Mouse (Mus musculus) kidney, postnatal 14 days (tissue): ENCODE data around the gene Ppp1r12a.

Source experiments
- DNase-seq: peaks from one replicate; pipeline ENCODE4 v3.0.0; 2022; ENCODE audit warnings: mixed read lengths

Gene Ppp1r12a

DNA sequence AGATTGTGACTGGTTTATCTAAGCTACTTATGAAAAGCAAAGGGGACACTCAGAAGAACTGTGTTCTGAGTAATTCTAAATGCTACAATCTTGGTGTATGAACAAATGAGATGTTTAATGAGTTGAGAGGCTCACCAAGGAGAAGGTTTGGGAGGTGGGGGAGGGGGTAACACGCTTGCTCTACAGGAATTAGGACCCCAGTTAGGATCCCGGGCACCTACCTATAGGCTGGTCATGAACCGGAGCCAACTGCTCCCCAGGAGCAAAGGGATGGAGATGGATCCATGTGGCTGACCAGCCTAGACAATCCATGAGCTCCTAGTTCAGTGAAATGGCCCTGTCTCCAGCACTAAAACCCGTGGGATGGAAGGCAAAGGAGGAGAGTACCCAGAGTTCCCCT is 130.7 kb downstream of the Ppp1r12a start:
- DNase-seq = no peak

DNA sequence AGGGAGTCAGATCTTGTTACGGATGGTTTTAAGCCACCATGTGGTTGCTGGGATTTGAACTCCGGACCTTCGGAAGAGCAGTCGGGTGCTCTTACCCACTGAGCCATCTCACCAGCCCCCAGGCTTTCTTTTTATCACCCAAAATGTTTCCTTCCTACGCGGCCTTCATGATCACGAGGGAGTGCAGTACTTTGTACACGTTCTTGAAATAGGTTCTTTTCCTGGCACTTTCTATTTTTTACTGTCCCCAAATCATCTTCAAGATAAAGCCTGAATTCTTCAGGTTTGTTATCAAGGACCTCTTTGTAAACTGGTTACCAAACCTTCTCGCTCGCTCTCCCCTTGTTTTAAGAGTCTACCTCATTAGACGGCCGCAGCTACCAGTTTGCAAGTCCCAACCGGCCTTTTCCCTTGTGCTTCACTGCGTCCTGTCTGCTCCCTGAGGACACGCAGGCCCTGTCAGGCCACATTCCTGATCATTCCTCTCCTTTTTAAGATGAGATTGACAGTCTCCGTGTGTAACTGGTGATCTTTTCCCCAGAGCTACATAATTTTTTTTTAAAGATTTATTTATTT is 131.7 kb downstream of the Ppp1r12a start:
- DNase-seq = no peak

DNA sequence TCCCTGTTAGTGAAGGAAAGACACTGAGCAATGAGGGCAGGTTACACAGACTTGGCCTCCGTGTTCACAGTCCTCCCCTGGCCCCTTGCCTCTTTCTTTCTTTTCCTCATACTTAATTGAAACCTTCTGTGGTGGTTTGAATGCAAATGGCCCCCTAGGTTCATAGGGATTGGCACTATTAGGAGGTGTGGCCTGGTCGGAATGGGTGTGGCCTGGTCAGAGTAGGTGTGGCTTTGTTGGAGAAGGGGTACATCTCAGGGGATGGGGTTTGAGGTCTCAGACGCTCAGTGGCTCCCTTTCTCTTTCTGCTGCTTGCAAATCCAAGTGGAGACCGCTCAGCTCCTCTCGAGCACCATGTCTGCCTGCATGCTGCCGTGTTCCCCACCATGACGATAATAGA is 132.8 kb downstream of the Ppp1r12a start:
- no peak for DNase-seq

DNA sequence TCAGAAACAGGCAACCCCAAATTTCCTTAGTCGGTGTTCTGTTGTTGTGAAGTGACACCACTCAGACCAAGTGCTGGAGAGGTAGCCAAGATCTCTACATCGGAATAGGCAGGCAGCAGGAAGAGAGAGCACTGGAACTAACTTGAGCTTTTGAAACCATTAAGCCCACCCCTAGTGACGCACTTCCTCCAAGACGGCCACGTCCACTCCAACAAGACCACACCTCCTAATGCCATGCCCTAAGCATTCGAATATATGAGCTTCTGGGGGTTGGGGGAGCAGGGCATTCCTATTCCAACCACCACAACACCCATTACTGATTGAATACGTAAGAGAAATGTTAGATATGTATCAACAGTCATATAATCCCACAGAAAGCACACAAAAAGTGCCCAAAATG is 134.5 kb downstream of the Ppp1r12a start:
- no peak for DNase-seq

DNA sequence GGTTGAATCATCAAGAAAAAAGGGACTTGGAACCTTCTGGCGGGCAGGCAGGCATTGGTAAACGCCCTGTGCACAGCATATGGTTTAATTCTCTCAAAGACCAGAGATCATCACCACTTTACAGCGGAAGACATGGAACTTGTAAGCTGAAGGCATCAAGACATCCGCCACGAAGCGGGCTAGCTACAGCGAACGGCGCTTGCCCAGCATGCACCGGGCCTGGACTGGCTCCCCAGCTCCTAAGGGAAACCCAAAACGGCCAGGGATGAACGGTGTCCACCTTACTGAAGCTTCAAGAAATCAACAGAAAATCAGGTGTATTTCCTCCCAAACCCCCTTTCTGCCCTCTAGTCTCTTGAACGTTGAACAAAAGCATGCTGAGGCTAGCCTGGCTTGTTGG is 136.3 kb downstream of the Ppp1r12a start:
- DNase-seq = no peak

DNA sequence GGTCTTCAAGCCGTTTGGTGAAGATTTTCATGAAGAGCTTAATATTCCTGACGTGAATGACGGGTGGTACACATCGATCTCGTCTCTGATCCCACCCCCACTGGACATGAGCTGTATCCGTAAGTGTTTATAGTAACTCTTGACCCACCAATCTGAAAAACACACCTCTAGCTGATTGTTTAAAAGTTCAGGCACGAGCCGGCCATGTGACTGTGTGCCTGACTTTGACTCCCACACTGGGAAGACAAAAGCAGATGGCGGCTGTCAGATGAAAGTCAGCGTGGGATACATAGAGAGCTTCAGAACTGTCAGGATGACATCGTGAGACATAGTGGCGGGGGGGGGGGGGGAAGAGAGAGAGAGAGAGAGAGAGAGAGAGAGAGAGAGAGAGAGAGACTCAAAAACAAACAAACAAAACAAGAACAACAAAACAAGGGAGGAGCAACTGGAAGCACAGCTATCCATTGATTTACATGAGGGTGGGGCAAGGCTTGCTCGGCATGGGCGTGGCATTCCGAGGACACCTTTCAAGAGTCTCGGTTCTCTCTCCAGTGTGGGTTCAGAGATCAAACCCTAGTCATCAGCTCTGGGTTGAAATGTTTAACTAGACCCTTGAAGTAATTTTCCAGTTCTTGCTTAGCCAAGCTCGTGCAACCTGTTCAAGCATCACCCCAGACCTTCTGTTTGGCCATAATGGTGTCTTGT is 137.0 kb downstream of the Ppp1r12a start:
- no peak for DNase-seq

DNA sequence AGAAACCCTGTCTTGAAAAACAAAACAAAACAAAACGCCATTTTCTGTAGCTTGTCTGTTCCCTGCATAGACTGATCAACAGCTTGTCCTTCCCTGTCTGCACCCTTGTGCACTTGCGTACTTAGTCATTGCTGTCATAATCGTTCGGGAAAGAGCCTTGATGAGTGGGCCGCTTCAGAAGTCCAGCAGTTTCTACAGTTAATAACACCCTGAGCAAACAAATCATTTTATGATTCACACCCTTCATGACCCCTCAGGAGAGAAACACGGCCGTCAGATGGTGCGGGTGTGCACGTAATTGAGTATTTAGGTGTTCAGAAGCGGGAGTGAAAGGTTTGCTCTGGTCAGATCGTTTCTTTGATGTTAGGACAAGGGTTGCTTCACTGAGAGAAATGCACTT is 137.8 kb downstream of the Ppp1r12a start:
- DNase-seq = no peak

DNA sequence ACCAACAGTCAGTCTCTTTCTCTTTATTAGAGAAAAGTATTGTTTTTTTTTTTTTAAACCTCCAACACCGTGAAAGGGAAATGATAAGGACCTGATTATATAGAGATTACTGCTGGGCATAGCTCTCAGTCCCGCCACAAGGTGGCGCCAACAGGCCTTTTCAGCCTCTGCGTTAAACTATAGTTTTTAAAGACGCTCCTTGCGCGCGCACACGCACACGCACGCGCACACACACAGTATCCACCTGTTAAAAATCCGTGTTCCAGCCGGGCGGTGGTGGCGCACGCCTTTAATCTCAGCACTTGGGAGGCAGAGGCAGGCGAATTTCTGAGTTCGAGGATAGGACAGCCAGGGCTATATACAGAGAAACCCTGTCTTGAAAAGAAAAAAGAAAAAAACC is 138.8 kb downstream of the Ppp1r12a start:
- peak; percentile 89 for DNase-seq

DNA sequence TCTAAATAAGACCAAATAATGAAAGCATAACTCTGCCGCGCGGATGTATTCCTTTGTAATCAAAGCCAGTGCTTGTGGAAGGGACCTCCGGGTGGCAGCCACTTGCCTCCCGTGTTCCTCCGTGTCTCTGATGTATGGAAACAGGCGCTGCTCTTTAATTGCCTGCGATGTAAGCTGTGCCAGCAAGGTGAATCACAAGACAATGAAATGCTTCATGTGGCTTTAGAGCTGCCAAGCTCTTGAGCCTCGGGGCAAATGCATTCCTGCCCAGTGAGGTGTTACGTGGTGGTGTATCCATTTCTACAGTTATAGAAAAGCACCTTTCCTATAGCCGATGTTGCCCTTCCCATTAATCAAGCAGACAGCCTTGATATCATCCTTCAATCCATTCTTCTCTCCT is 145.8 kb downstream of the Ppp1r12a start:
- DNase-seq = peak; percentile 35

DNA sequence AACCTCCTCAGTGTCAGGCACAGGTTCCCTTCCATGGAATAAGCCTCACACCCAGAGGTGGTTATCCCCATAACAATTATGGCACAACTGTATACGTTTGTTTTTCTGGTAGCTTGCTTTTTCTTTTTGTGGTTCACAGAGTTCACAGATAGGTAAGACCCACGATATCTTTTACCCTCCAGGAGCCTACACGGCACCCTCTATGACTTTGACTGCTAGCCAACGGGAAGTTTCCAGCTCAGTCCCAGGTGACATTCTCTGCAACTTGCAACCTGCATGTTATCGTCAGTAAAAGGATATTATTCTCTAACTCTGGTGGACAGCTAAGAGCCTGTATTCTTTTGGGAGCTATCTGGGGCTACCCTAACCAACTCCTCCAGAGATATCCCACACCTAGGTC is 148.2 kb downstream of the Ppp1r12a start:
- no peak for DNase-seq

DNA sequence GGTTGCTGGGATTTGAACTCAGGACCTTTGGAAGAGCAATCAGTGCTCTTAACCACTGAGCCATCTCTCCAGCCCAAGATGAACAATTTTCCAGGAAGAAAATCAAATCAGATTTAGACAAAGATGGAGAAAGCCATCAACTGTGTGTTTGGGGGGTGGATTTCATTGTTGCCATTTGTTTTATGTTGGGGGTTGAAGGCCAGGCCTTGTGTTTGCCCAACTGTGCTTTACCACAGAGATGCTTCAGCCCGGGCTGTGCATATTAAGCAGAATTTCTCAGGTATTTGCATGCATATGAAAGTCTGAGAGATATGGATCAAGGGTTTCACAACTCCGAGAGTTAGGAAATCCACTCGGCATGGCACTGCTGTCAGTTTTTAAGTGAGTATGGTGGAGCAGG is 149.4 kb downstream of the Ppp1r12a start:
- DNase-seq = no peak

DNA sequence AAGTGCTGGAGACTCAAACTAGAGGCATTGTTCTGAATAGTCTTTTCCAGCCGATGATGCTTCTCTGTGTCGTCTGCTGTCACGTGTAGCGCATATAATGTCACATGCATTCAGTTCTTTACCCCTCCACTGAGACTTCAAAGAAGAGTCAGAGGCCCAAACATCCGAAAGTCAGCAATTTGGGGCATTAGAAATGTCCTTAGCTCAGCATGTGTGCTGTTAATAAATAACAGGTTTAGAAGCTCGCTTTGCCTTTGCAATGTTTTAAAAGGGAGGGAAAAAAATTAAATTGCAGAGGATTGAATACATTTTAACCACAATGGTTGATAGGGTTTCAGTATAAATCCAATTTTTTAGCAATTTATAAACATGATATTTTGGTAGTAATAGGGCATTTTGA is 151.9 kb downstream of the Ppp1r12a start:
- DNase-seq = peak; percentile 34

DNA sequence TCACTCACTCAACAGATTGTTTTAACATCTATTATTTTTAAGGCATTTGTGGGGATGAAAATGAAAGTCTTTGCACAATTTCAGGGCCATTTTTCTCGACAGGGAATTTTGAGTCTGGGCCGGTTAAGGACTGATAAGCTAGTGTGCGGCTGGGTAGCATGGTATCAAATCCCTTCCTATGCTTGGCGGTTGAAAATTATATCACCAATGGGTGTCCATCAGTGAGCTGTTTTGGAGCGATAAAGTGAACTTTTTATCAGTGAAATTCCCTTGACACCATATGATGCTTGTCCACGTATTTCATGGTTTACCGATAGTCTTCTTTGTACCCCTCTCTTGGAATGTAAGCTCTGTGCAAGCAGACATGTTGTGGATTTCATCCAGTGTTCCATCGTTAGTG is 152.4 kb downstream of the Ppp1r12a start:
- DNase-seq = no peak

DNA sequence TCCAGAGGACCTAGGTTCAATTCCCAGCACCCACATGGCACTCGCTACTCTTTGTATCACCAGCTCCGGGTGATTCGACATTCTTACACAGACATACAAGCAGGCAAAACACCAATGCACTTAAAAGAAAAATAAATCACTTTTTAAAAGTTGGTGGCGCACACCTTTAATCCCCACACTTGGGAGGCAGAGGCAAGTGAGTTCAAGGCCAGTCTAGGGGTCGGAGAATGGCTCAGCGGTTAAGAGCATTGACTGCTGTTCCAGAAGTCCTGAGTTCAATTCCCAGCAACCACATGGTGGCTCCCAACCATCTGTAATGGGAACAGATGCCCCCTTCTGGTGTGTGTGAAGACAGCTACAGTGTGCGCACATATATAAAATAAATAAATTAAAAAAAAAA is 153.2 kb downstream of the Ppp1r12a start:
- DNase-seq = no peak

DNA sequence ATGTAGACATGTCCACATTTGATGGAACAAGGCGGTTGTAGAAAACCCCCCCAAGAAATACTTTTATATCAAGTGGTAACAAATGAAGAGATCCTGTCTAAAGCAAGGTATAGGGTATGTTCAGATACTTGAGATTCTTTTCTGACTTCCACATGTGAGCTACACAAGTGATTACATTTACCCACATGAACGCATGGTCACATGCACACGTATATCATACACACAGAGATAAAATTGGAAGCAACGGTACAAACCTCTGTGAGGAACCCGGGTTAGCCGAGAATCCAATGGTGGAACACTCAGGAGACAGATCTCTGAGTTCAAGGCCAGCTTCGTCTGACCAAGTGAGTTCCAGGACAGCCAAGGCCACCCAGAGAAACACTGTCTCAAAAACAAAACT is 166.4 kb downstream of the Ppp1r12a start:
- no peak for DNase-seq

DNA sequence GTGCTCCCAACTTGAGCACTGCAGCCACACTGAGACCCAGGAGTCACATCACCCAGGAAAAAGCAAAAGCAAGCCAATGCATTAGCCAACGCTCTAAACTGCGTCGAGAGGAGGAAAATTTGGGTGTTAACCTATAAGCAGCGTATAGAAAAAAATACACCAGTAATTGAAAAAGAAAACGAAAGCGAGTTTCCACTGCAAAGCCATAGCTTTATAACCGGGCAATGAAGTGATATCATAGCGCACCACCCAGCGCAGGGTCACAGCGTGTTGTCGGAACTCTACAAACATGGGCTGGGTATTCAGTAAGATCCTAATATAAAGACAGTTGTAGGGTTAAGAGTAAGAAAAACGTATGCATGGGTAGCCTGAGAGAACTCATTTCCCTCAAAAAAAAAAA is 167.0 kb downstream of the Ppp1r12a start:
- no peak for DNase-seq

DNA sequence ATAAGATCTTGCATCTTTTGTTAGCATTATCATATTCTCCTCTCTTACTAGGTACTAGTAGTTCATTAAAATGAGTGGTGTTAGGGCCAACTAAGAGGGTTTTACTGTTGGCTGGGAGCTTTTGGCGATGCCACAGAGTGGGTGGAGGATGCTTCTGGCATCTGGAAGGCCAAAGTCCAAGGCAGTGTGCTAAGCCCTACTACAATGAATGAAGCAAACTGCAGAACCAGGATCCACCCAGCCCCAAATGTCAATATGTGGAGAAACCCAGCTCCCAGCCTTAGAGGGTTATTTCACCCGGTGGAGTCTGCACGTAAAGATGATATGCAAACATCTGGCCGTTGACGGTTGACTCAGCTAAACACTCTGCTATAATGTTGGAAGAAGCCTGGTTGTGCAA is 167.8 kb downstream of the Ppp1r12a start:
- DNase-seq = no peak

DNA sequence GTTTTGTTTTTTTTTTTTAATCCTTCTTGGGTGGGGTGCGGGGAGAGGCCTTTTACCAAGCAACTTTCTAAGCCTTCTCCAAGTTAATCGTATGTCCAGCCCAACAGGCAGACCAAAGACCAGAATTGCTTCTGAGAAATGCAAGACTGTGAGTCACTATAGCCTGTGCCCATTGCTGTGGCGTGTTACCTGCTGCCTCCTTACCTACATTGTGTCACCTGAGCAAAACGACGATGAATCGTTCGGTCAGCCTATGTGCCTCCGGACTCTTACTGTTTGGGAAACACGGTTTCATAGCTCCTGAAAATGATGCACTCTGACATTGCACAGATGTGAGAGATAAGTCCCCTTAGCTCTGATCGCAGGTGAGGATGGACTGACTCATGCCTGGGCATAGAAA is 169.0 kb downstream of the Ppp1r12a start:
- no peak for DNase-seq

DNA sequence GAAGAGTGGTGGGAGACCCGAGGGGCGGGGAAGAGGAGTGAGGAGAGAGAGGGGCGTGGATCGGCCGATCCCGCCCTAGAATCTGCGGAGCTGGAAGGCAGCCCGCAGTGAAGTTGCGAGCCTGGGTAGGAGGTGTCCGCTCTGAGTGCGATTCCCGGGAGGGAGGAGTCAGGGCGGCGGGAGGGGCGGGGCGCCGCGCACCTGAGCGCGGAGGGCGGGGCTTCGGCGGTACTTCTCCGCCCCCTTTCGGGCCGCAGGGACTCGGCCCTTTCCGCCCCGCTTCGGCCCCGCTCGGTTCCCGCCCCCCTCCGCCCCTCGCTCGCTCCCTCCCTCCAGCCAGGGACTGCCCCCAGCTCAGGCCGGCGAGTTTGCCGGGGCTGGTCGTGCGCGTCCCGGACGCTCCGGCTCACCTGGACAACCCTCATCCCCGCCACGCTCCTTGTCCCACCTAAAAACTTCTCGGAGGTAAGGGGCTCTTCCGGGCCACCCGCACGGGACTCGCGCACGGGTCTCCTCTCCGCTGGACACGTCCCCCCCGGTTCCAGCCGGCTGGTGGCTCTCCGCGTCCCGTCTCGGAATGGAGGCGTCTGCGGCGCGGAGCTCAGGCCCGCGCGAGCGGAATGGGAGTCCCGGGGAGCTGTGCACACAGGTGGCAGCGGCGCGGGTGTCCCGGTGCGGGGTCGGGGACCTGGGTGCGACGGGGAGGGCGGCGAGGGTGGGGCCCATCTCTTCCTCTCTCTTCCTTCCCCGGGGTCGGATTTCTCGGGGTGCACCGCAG is 170.0 kb downstream of the Ppp1r12a start, which contains the start of gene Pawr:
Gene Pawr (plus strand): TSS at position 338 of the 778 bp plus-strand sequence.
- peak; percentile 95 for DNase-seq

DNA sequence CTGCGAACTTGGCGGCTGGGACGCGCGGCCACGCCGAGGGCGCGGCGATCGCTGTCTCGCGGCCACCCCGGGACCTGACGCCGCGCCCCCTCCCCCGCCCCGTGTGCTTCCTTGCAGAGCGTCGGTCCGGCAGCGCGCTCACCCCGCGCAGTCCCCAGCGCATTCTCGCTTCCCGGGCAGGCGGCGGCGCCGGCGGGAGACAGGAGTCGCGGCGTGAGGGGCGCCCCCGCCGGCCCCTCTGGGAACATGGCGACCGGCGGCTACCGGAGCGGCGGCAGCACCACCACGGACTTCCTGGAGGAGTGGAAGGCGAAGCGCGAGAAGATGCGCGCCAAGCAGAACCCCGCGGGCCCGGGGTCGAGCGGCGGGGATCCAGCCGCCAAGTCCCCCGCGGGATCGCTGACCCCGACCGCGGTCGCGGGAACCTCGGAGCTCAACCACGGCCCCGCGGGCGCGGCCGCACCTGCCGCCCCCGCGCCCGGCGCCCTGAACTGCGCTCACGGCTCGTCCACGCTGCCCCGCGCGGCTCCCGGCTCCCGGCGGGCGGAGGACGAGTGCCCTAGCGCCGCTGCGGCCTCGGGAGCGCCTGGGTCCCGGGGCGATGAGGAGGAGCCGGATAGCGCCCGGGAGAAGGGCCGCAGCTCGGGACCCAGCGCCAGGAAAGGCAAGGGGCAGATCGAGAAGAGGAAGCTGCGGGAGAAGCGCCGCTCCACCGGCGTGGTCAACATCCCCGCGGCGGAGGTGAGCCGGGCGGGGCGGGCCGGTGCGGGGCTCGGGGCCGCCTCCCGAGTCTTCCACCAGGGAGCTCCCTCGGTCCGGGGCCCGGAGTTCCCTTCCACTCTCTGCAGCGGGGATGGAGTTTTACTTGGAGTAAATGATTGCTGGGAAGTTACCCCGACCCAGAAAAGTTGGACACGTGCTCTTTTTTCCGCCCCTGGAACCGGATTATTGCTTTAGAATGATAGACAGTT is 170.9 kb downstream of the Ppp1r12a start:
- peak; percentile 84 for DNase-seq

DNA sequence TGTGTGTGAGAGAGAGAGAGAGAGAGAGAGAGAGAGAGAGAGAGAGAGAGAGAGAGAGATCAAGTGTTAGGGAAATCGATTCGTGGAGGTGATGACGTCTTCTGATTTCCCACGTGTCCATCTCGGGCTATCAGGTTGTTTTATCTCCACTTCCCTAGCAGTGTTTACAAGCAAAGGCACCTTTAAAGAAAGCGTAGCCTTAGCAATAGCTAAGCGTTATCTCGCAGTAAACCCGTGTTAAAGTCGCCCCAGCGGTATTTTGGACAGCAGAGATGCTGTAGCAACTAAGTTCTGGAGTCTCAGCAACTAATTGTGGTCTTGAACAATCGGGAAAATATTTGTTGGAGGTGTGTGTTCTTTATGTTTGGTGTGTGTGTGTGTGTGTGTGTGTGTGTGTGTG is 171.6 kb downstream of the Ppp1r12a start:
- no peak for DNase-seq
